Mouse (Mus musculus) midbrain, embryonic 16.5 days (tissue): ENCODE measurements around the gene Card11. TPM values are rescaled to one million over a fixed set of nuclear protein-coding genes. Genes with fewer than 3 reads are reported as not detected.

ENCODE experiments used
- ATAC-seq: fragments of 200-750 bp; cut with Nextera tagmentation; 2 replicates; pipeline ENCODE4 v1.8.0; 2017; ENCODE audit warnings: moderate TSS enrichment
- H3K27ac ChIP-seq: fragments of 300-500 bp; sonication (generic); 2 replicates; pipeline ENCODE4 v1.5.1; 2014; ENCODE audit warnings: mild to moderate bottlenecking, low read length, mixed read lengths
- H3K27me3 ChIP-seq: fragments of 300-500 bp; sonication (generic); 2 replicates; pipeline ENCODE4 v1.6.1; 2014; ENCODE audit warnings: low read depth, low read length, mixed read lengths; ENCODE audit not compliant: control insufficient read depth, insufficient read depth
- H3K36me3 ChIP-seq: fragments of 300-500 bp; sonication (generic); 2 replicates; pipeline ENCODE4 v1.6.1; 2014; ENCODE audit warnings: mild to moderate bottlenecking, low read length, moderate library complexity, mixed read lengths; ENCODE audit not compliant: control insufficient read depth, insufficient read depth
- H3K4me1 ChIP-seq: fragments of 300-500 bp; sonication (generic); 2 replicates; pipeline ENCODE4 v1.6.1; 2014; ENCODE audit warnings: mild to moderate bottlenecking, low read length, mixed read lengths; ENCODE audit not compliant: control insufficient read depth, insufficient read depth
- H3K4me2 ChIP-seq: fragments of 300-500 bp; sonication (generic); 2 replicates; pipeline ENCODE4 v1.6.1; 2014; ENCODE audit warnings: mild to moderate bottlenecking, low read length, mixed read lengths
- H3K4me3 ChIP-seq: fragments of 300-500 bp; sonication (generic); 2 replicates; pipeline ENCODE4 v1.5.1; 2014; ENCODE audit warnings: low read depth, mild to moderate bottlenecking, low read length, moderate library complexity, mixed read lengths
- H3K9ac ChIP-seq: fragments of 300-500 bp; sonication (generic); 2 replicates; pipeline ENCODE4 v1.6.1; 2014; ENCODE audit warnings: low read depth, low read length, mixed read lengths
- H3K9me3 ChIP-seq: fragments of 300-500 bp; sonication (generic); replicated peaks from 2 replicates; pipeline ENCODE4 v1.6.1; 2014; ENCODE audit warnings: mild to moderate bottlenecking, low read length, mixed read lengths; ENCODE audit not compliant: control insufficient read depth, poor library complexity, severe bottlenecking
- WGBS: fragments of 180-500 bp; shearing (Covaris S2); extraction: QIAGEN DNeasy Blood & Tissue Kit; methylation state at CpG from one replicate; pipeline ENCODE4 v1.1.7; 2014; 5-methylcytosine and 5-hydroxymethylcytosine counted together
- polyA plus RNA-seq: library from polyadenylated mRNA; unstranded; fragments of >200 nt; fragmentation: Nextera tagmentation; extraction: Ambion mirVana; gene quantifications from 2 replicates; pipeline ENCODE4 v1.2.1, GENCODE M21; 2015

Card11 gene
- polyA plus RNA-seq, 1 experiment from 2014 or later, result not detected

GRCm38 (mm10) chr5:140962945-140963344, 37.4 kb downstream of the Card11 start:
- Histone ChIP-seq H3K4me2 (no peak overlapping the region), H3K27me3 (no peaks in the 10 kb centered on the region), H3K9ac (no peak overlapping the region), H3K36me3 (no peaks in the 10 kb centered on the region), H3K4me1 (no peaks in the 10 kb centered on the region), H3K27ac (no peak overlapping the region), H3K4me3 (no peak overlapping the region), H3K9me3 (no peaks in the 10 kb centered on the region)
- 38% methylated on average over 9 of the region's 9 CpGs for WGBS
- ATAC-seq, result no peak

GRCm38 (mm10) chr5:140960732-140961131, 39.6 kb downstream of the Card11 start:
- H3K4me1 ChIP-seq, result no peaks in the 10 kb centered on the region
- WGBS, result 80% methylated on average over 6 of the region's 6 CpGs
- H3K4me2 ChIP-seq, result no peak overlapping the region
- no peaks in the 10 kb centered on the region for H3K27me3 ChIP-seq
- ATAC-seq, result no peak
- H3K36me3 ChIP-seq, result no peaks in the 10 kb centered on the region
- H3K27ac ChIP-seq, result no peak overlapping the region
- H3K9ac ChIP-seq, result no peak overlapping the region
- H3K9me3 ChIP-seq, result no peaks in the 10 kb centered on the region
- H3K4me3 ChIP-seq, result no peak overlapping the region

GRCm38 (mm10) chr5:140959160-140959559, 41.2 kb downstream of the Card11 start:
- Histone ChIP-seq H3K27ac (no peak overlapping the region), H3K4me1 (no peaks in the 10 kb centered on the region), H3K9ac (no peak overlapping the region), H3K4me3 (no peak overlapping the region), H3K36me3 (no peaks in the 10 kb centered on the region), H3K9me3 (no peaks in the 10 kb centered on the region), H3K27me3 (no peaks in the 10 kb centered on the region), H3K4me2 (no peak overlapping the region)
- 82% methylated on average over 6 of the region's 6 CpGs for WGBS
- no peak for ATAC-seq

GRCm38 (mm10) chr5:140957106-140957505, 43.3 kb downstream of the Card11 start:
- H3K9ac ChIP-seq, result no peak overlapping the region
- no peak overlapping the region for H3K4me3 ChIP-seq
- WGBS, result 93% methylated on average over 4 of the region's 4 CpGs

GRCm38 (mm10) chr5:140955666-140956065, 44.7 kb downstream of the Card11 start:
- WGBS, result 92% methylated on average over 1 of the region's 1 CpGs
- Histone ChIP-seq H3K4me1 (no peaks in the 10 kb centered on the region), H3K4me2 (no peak overlapping the region), H3K27ac (no peak overlapping the region), H3K9ac (no peak overlapping the region), H3K4me3 (no peak overlapping the region), H3K9me3 (no peaks in the 10 kb centered on the region), H3K36me3 (no peaks in the 10 kb centered on the region), H3K27me3 (no peaks in the 10 kb centered on the region)
- no peak for ATAC-seq

More at GRCm38 (mm10) chr5:140957106-140957505, 43.3 kb downstream of the Card11 start:
- Histone ChIP-seq H3K4me2 (no peak overlapping the region), H3K27ac (no peak overlapping the region), H3K27me3 (no peaks in the 10 kb centered on the region), H3K4me1 (no peaks in the 10 kb centered on the region), H3K9me3 (no peaks in the 10 kb centered on the region), H3K36me3 (no peaks in the 10 kb centered on the region)
- no peak for ATAC-seq

- WGBS, result 90% methylated on average over 5 of the region's 5 CpGs
- no peak overlapping the region for H3K27ac ChIP-seq
- ATAC-seq, result no peak
Observed at GRCm38 (mm10) chr5:140951801-140952200, 48.6 kb downstream of the Card11 start.

GRCm38 (mm10) chr5:140948009-140948408, 52.4 kb downstream of the Card11 start:
- no peak overlapping the region for H3K4me3 ChIP-seq
- no peaks in the 10 kb centered on the region for H3K36me3 ChIP-seq
- no peaks in the 10 kb centered on the region for H3K9me3 ChIP-seq
- H3K27ac ChIP-seq, result no peak overlapping the region
- ATAC-seq, result no peak
- 78% methylated on average over 10 of the region's 10 CpGs for WGBS
- H3K4me2 ChIP-seq, result no peak overlapping the region
- no peak overlapping the region for H3K9ac ChIP-seq
- H3K27me3 ChIP-seq, result no peaks in the 10 kb centered on the region
- no peaks in the 10 kb centered on the region for H3K4me1 ChIP-seq

More at GRCm38 (mm10) chr5:140951801-140952200, 48.6 kb downstream of the Card11 start:
- no peaks in the 10 kb centered on the region for H3K9me3 ChIP-seq
- no peaks in the 10 kb centered on the region for H3K4me1 ChIP-seq
- no peaks in the 10 kb centered on the region for H3K36me3 ChIP-seq
- H3K27me3 ChIP-seq, result no peaks in the 10 kb centered on the region
- H3K4me2 ChIP-seq, result no peak overlapping the region
- no peak overlapping the region for H3K4me3 ChIP-seq
- no peak overlapping the region for H3K9ac ChIP-seq

GRCm38 (mm10) chr5:140946034-140946433, 54.3 kb downstream of the Card11 start:
- Histone ChIP-seq H3K27me3 (no peaks in the 10 kb centered on the region), H3K36me3 (no peaks in the 10 kb centered on the region), H3K9ac (no peak overlapping the region), H3K4me1 (no peaks in the 10 kb centered on the region), H3K4me2 (no peak overlapping the region), H3K27ac (no peak overlapping the region), H3K4me3 (no peak overlapping the region), H3K9me3 (no peaks in the 10 kb centered on the region)
- WGBS, result 82% methylated on average over 6 of the region's 6 CpGs
- ATAC-seq, result no peak

- Histone ChIP-seq H3K4me3 (no peak overlapping the region), H3K9me3 (no peaks in the 10 kb centered on the region), H3K4me2 (no peak overlapping the region), H3K9ac (no peak overlapping the region), H3K27ac (no peak overlapping the region), H3K4me1 (0 out of 2 replicates have a peak, but pooled peaks cover 4% of the 10 kb centered on the region), H3K36me3 (no peaks in the 10 kb centered on the region), H3K27me3 (no peaks in the 10 kb centered on the region)
- 78% methylated on average over 18 of the region's 18 CpGs for WGBS
- ATAC-seq, result no peak
Observed at GRCm38 (mm10) chr5:140944382-140945125, 55.8 kb downstream of the Card11 start.
